Mouse (Mus musculus): ENCODE measurements around the gene Cnot1.
A peak's percentile ranks its signal among the peaks of the same experiment; 100 is the strongest.

The Cnot1 gene

GRCm38 (mm10) chr8:95678024-95678611 lies 129.1 kb downstream of the Cnot1 start:
- peak; percentile 26 to 53 for DNase-seq

GRCm38 (mm10) chr8:95677591-95678023 lies 129.7 kb downstream of the Cnot1 start:
- DNase-seq = peak; percentile 26 to 47

- peak in 1 of 2 experiments; percentile 43 for DNase-seq
Measured at GRCm38 (mm10) chr8:95676631-95677030, 130.6 kb downstream of the Cnot1 start, which contains the start of gene Ndrg4. TSS of gene Ndrg4 (plus strand) at chr8:95676980.

GRCm38 (mm10) chr8:95672811-95673210 lies 134.5 kb downstream of the Cnot1 start:
- DNase-seq = no peak

- no peak for DNase-seq
Measured at GRCm38 (mm10) chr8:95671861-95672260, 135.4 kb downstream of the Cnot1 start.

GRCm38 (mm10) chr8:95669967-95670366 lies 137.3 kb downstream of the Cnot1 start:
- no peak for DNase-seq

All from kidney, postnatal 4 days (tissue).